Mouse (Mus musculus) small intestine, adult 2 months (tissue): ENCODE data around the gene Gm10772.
"Not testable (repeated sequence)": the region's sequence is repeated elsewhere in the genome, so short reads cannot be mapped to it uniquely, and the experiment has no call there.

Experiments
- CTCF ChIP-seq: fragments of 200-500 bp; IDR thresholded peaks from 2 replicates; pipeline ENCODE4 v1.5.1; 2012; ENCODE audit warnings: low read depth, mild to moderate bottlenecking, control low read depth, inconsistent platforms, low read length, moderate library complexity, mixed read lengths; ENCODE audit not compliant: insufficient replicate concordance, insufficient read length; ENCODE audit errors: extremely low read depth
- POLR2A ChIP-seq: fragments of 200-500 bp; IDR thresholded peaks from 2 replicates; pipeline ENCODE4 v1.6.1; 2012; ENCODE audit warnings: low read depth, mild to moderate bottlenecking, control low read depth, inconsistent platforms, low read length, moderate library complexity

DNA sequence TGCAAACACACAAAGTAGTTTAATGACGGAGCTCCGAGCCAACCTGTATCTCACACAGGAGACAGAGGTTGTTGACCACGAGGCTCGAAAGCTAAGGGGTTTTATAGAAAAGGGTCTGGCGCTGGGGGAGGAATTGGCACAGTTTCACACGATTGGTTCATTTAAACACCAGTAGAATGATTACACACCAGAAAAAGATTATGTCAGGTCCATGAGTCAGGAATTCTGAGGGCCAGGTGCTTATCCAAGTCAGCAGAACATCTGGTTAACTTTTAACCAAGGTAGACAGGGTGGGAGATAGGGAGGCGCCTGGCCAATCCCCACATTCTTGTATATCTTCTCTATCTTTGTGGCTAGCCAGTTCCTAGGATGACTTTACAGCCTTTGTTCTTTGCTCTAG is 35.8 kb upstream of the Gm10772 start:
- not testable (repeated sequence) for TF ChIP-seq POLR2A, CTCF
